Mouse (Mus musculus) lung, postnatal 14 days (tissue): ENCODE results near the gene Pam.

ENCODE experiments used
- DNase-seq: peaks from one replicate; pipeline ENCODE4 v3.0.0; 2021

The Pam gene

GRCm38 (mm10) chr1:98029025-98029424 is 66.4 kb downstream of the Pam start:
- no peak for DNase-seq

- no peak for DNase-seq
Measured at GRCm38 (mm10) chr1:98028468-98028867, 67.0 kb downstream of the Pam start.

GRCm38 (mm10) chr1:98027959-98028358 is 67.5 kb downstream of the Pam start:
- no peak for DNase-seq

- DNase-seq: no peak
Measured at GRCm38 (mm10) chr1:98025924-98026640, 69.4 kb downstream of the Pam start.

GRCm38 (mm10) chr1:98023866-98024265 is 71.6 kb downstream of the Pam start:
- no peak for DNase-seq

- DNase-seq: no peak
Measured at GRCm38 (mm10) chr1:98018987-98019386, 76.5 kb downstream of the Pam start.

GRCm38 (mm10) chr1:98016004-98016848 is 79.2 kb downstream of the Pam start:
- no peak for DNase-seq

GRCm38 (mm10) chr1:98015564-98015963 is 79.9 kb downstream of the Pam start:
- DNase-seq: no peak

GRCm38 (mm10) chr1:98002561-98003425 is 92.7 kb downstream of the Pam start:
- peak; percentile 55 for DNase-seq

- no peak for DNase-seq
Measured at GRCm38 (mm10) chr1:97999465-97999864, 96.0 kb downstream of the Pam start.

- peak; percentile 70 for DNase-seq
Measured at GRCm38 (mm10) chr1:97998961-97999360, 96.5 kb downstream of the Pam start.

- no peak for DNase-seq
Measured at GRCm38 (mm10) chr1:97997088-97997487, 98.4 kb downstream of the Pam start.

GRCm38 (mm10) chr1:97991976-97992375 is 103.5 kb downstream of the Pam start:
- no peak for DNase-seq

- no peak for DNase-seq
Measured at GRCm38 (mm10) chr1:97983189-97983588, 112.3 kb downstream of the Pam start.

- no peak for DNase-seq
Measured at GRCm38 (mm10) chr1:97979422-97979821, 116.0 kb downstream of the Pam start.

- no peak for DNase-seq
Measured at GRCm38 (mm10) chr1:97977521-97977920, 117.9 kb downstream of the Pam start.

GRCm38 (mm10) chr1:97976873-97977473 is 118.5 kb downstream of the Pam start:
- DNase-seq: peak; percentile 79

- DNase-seq: no peak
Measured at GRCm38 (mm10) chr1:97976072-97976471, 119.4 kb downstream of the Pam start.

GRCm38 (mm10) chr1:97974968-97975367 is 120.5 kb downstream of the Pam start:
- DNase-seq: no peak

GRCm38 (mm10) chr1:97969765-97970164 is 125.7 kb downstream of the Pam start:
- no peak for DNase-seq

- DNase-seq: peak; percentile 28
Measured at GRCm38 (mm10) chr1:97963711-97964110, 131.7 kb downstream of the Pam start.

- DNase-seq: no peak
Measured at GRCm38 (mm10) chr1:97962134-97962533, 133.3 kb downstream of the Pam start.

- DNase-seq: no peak
Measured at GRCm38 (mm10) chr1:97960681-97961080, 134.8 kb downstream of the Pam start.
